Mouse (Mus musculus) heart, adult 11 months (tissue): Measurements from ENCODE around the gene Btbd35f11.
"Not testable (repeated sequence)": the region's sequence is repeated elsewhere in the genome, so short reads cannot be mapped to it uniquely, and the experiment has no call there.

Experiments used
- DNase-seq: peaks from one replicate; pipeline ENCODE4 v3.0.0; 2022

Btbd35f11 gene

DNA sequence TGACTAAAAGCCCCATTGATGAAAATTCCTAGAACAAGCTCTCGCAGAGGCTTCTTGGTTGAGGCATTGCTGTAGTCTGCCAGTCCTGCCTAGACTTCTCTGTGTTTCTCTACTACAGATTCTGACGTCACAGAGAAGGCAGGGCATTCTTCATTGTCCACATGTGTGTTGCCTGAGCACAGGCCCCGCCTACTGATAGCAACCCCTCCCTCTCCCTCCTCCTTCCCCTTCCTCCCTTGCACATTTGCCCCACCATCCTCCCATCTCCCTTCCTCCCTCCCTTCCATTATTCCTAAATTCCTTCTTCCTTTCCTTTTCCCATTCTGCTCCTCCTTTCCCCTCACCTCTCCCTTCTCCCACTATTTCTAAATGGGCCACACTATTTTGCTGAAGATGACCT, at the start of gene Btbd35f11:
Gene Btbd35f11 (minus strand): TSS at position 101 of the 400 bp plus-strand sequence.
- not testable (repeated sequence) for DNase-seq

DNA sequence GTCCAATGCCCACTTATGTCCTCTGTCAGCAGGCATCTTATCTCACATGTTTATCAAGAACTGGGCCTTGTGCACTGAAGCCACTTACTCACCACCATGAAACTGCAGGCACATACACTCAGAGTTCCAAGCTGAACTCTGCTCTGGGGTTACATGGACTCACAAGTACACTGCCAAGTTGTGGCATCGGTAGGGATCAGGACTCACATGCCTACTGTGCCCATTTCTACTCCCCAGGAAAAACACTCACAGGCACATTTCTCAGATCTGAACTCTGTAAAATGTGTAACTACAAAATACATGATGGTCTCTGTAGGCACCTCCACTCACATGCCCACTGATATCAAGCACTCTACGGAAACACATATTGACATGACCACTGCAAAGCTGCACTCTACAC, 33.5 kb downstream of the Btbd35f11 start:
- peak; percentile 34 for DNase-seq
